Mouse (Mus musculus) neutrophil, adult 5-6 weeks (primary cell): ENCODE data around the gene Ciapin1. TPM values are rescaled to one million over a fixed set of nuclear protein-coding genes. Genes with fewer than 3 reads are reported as not detected.

Experiments
- ATAC-seq: fragments of 151-379, 151-347 bp; 2 replicates; pipeline ENCODE4 v1.8.0; 2017; ENCODE audit warnings: mild to moderate bottlenecking, moderate TSS enrichment; ENCODE audit not compliant: insufficient number of reproducible peaks, poor library complexity, low FRiP score, severe bottlenecking; ENCODE audit errors: extremely low read depth
- total RNA-seq: library from RNA; stranded (forward); fragments of 200-1000 nt; gene quantifications from 2 replicates; pipeline ENCODE4 v1.2.3, GENCODE M21; 2017

Gene Ciapin1
- total RNA-seq, 1 experiment from 2014 or later: 26.1 TPM

DNA sequence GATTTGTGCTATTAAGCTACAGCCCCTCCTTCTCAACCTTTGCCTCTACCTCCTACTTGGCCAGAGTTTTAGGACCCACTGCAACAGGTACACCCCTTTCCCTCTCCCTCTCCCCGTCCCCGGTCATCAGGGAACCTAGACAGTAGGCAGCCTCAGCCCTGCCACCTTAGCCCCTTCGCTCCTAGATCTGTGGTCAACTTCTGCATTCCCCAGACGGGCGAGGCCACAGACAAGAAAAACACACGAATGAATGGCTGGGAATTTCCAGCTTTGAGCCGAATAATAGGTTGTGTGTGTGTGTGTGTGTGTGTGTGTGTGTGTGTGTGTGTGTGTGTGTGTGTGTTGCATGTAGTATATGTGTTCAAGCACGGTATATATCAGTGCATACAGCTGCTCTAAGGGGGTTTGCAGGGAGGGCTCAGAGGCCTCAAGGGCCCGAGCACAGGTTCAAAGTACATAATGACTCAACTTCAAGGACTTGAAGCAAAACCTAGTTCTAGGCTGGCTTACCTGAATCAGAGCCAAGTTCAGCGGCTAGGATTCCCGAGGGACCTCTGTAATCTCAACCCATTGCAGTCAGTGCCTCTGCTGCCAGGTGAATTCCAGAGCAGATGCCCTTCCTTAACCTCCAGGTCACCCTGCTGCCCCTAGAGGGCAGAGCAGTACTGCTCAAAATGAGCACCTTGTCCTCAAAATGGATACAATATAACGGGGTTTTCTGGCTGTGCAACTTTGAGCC is 52.7 kb downstream of the Ciapin1 start:
- ATAC-seq: no peak

DNA sequence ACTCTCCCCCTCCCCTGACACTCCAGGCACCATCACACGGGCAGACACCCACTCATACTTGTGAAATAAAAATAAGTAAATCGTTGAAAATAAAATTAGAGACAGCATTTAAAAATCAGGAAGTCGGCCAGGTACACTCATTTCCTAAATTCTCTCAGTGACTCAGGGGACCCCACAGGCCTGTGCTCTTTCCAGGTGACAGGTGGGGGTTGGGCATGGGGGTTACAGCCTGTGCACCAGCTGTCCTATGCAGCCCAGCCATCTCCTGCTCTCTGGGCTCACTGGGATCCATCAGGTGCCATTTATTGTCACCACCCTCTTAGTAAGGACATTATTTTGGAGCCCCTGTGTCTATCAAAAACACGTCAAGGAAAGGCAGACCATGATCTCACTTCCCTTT is 54.3 kb downstream of the Ciapin1 start:
- ATAC-seq: no peak

DNA sequence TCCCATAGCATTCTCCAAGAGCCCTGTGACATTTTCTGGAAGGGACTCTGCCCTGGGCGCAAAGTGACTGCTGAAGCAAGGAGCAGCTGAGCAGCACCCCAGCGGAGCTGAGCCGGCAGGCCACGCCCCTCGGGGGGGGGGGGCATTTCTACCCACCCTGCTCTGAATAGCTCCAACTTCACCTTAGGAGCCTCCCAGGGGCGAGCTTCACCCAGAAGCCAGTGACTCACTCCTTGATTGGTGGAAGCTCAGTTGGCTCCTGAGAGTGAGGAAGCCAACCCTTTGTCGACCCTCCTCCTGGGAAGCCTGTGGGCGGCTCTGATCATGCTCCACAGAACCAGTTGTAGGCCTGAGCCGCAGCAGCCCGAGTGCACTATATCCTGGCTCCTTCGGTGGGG is 56.3 kb downstream of the Ciapin1 start:
- ATAC-seq: no peak

DNA sequence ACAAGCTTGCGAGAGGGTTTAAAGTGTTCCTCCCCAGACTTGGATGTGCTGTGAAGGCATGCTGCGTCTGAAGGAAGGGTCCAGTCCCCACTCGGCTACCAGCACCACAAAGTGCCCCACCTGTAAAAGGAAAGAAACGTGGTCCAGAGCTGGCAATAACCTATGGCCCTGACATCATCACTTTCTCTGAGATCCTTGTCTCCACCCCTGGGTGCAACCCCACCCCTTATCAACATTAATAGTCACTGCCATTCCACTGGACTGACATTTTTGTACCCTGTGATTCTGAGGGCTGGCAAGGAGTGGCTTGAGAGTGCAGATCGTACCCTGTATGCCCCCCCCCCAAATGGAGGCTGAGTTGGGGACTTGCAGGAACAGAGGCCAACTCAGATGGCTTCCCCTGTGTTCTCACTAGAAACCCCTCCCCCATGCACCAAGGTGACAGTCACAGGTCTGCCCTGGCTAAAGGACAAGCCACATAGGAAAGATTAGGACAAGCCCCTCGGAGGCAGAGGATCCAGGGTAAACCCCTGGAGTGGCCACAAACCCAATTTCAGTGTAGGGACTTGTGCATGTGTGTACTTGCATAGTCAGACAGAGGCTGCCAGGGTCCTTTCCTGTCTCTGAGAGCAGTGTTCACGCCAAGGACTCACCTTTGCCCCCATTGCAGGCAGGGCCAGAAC is 56.9 kb downstream of the Ciapin1 start:
- ATAC-seq: no peak

DNA sequence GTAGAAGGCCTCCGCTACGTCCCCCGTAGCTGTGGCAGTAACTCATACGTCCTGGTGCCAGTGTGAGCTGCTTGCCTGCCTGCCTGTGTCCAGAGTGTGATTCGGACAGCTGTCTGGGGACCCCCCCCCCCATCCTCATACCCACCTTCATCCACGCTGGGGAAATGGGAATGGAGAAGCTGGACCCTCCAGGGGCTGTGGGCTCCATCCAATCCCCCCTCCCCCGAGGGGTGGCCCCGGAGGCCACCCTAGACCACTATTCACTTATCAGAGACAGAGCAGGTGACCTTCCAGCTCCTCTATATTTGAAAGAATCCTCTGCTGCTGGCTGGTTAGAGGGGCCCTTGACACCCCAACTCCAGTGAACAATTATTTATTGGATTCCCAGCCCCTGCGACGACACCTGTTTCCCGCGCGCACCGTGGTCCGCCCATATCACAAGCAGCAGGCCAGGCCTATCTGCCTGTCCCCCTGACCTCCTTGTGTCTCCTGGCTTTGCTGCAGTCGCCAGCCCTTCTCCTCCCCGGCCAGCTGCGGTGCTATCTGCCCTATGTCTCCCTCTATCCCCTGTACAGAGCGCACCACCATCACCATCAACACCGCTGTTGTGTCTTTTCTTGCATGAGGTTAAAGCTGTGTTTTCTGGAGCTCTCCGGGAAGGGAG is 57.5 kb downstream of the Ciapin1 start:
- no peak for ATAC-seq

DNA sequence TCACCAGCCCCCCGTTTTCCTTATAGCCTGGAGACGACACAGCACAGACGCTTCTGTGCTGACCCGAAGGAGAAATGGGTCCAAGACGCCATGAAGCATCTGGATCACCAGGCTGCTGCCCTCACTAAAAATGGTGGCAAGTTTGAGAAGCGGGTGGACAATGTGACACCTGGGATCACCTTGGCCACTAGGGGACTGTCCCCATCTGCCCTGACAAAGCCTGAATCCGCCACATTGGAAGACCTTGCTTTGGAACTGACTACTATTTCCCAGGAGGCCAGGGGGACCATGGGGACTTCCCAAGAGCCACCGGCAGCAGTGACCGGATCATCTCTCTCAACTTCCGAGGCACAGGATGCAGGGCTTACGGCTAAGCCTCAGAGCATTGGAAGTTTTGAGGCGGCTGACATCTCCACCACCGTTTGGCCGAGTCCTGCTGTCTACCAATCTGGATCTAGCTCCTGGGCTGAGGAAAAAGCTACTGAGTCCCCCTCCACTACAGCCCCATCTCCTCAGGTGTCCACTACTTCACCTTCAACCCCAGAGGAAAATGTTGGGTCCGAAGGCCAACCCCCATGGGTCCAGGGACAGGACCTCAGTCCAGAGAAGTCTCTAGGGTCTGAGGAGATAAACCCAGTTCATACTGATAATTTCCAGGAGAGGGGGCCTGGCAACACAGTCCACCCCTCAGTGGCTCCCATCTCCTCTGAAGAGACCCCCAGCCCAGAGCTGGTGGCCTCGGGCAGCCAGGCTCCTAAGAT is 58.4 kb downstream of the Ciapin1 start:
- no peak for ATAC-seq

DNA sequence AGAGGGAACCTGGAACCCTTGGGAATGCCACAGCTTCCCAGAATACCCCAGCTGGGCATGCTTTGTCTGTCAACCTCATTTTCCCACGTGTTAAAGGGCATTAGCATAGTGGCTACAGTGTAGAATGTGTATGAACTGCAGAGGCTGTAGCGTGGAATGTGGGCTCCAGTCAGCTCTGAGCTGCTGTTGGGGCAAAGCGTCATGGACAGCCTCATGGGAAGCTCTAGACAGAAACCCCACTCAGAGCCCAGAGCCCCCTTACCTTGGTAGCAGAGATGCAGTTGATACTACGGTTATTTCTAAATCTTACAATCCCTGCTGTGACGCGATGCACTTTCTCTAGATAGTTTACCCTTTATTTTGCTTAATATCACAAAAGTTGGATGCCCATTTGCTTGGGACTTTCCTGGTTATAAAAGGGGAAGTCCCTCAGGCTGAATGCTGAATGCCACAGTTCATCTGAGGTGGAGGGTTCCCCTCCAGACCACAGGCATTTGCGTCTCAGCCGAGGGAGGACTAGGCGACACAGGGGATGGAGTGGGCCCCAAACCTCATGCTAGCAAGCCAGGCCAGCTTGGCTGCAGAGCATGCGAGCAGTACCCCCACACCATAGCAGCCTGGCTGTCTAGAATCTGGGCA is 59.1 kb downstream of the Ciapin1 start:
- ATAC-seq: peak; percentile 13; the same call in 1 of the 2 replicates

DNA sequence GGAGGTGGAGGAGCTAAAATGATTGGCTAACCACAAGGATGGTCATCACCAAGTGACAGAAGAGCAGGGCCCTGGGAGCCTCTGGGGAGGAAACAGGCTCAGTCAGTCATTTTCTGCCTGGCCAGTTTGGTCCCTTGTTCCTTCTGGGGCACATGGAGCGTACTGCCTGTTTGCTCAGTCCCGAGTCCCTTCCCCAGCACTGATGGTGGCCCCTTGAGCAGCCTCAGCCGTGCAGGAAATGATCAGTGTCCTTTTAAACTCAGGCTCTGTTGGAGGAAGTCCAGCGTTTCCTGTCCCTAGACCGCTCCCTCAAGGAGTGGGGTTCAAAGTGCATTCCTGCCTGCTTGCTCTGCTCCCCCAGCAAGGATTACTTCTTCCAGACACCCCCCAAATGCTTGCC is 59.7 kb downstream of the Ciapin1 start:
- no peak for ATAC-seq

DNA sequence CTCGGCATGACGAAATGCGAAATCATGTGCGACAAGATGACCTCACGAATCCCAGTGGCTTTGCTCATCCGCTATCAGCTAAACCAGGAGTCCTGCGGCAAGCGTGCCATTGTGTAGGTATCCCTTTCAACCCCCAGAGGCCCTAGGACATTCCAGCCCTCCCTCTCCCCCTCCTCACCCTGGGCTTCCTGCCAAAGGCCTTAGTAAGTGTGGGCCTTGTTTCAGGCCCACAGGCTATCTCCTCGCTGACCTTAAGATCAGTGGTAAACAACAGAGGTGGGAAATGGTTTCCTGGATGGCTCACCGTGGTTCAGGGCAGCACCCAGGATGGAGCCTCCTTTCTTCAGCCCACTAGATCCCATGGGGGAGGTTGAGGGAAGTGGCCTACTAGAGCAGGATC is 60.1 kb downstream of the Ciapin1 start:
- no peak for ATAC-seq

DNA sequence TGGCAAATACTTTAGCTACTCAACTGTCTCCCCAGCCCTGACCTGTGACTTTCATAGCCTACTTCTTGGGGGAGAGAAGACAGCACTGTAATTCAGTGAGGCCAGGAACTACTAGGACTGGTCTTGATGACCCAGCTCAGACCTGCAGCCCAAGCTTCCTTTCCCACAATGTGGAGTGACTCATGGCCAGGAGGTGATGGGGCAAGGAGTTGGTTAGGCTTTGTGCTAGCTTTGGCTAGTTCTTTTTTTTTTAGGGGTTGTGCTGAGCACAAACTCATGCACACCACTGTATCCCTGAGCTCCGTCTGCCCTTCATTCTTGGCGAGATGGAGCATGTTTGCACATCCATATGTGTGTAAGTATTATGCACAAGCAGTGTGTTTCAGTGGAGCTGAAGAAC is 61.8 kb downstream of the Ciapin1 start:
- no peak for ATAC-seq

DNA sequence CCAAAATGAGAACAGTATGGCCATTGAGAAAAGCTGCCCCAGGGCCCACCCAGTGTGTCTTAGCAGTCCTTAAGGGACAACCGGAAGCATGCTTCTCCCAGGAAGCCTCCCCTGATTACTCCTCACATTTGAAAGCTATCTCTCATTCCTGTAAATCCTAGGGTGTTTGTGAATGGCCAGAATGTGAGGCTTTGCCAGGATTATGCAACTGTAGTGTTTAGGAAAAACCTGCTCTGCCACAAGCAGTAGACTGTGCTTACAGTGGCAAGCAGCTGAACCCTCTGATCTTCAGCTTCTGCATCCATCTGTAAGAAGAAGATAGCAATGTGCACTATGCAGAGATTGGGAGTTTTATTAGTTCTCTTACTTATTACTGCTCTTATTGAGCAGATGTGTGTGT is 63.6 kb downstream of the Ciapin1 start:
- ATAC-seq: no peak

DNA sequence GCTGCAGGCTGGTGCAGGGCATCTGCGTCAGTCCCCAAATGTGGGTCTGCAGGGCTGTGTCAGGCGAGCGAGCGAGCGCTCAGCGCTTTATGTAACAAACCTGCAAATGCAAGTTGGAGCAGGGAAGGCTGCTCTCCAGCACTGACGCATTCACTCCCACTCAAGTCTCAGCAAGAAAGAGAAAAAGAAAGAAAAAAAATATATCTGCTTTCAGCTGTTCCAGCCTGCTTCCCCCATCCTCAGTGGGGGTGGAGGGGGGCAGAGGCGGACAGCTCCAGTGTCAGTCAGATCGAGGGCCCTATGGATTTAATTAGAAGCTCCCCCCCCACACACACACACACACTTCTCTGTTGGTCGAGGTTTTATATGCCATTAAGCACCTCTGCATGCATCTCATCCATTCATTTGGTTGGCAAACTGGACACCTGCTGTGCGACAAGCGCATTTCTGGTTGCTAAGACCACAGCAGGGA is 64.4 kb downstream of the Ciapin1 start:
- ATAC-seq: no peak

DNA sequence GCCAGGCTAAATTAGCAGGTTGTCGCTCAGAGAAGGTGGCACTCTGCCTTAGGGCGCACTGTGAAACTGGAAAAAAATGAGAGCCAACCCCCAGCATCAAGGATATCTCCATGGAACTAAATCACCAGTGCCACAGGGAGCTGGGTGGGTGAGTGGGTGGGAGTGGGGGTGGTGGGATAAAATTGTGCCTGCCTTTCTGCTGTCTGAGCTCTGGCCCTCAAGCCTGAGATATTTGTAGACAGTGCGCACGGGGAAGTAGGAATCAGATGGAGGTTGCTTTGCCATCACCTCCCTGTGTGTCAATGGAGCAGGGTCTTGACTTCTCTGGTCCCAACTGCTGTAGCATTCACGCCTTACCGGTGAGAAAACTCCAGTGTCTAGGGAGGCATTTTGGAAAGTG is 65.1 kb downstream of the Ciapin1 start:
- ATAC-seq: no peak

DNA sequence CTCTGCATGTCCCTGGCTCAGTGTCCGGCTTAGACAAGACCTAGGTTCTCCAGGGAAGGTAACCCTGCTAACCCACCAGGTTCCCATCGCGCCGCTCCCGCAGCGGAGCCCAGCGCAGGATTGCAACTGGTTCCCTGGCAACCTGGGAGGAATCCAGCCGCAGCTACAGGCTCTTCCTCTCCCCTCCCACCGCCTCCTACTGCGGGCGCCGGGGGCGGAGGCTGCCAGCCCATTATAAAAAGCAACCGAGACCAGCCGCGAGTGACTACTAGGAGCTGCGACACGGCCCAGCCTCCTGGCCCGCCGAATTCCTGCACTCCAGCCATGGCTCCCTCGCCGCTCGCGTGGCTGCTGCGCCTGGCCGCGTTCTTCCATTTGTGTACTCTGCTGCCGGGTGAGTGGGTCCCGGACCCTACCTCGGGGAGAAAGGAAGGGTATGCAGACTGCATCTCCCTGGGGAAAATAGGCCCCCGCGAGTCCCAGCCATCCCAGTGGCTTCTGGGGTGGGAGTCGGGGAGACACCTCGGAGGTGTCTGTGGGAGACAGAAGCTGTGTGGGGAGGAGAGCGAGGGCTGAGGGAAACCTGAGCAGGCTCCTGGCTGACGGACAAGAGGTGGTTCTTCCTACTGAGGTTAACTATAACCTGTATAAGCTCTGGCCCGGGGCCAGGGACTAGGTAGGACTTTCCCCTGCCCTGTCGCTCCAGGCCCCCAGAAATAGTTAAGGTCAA is 66.1 kb downstream of the Ciapin1 start, which contains the start of gene Cx3cl1:
TSS of gene Cx3cl1 (plus strand) at position 69 of the 730 bp plus-strand sequence.
- no peak for ATAC-seq

DNA sequence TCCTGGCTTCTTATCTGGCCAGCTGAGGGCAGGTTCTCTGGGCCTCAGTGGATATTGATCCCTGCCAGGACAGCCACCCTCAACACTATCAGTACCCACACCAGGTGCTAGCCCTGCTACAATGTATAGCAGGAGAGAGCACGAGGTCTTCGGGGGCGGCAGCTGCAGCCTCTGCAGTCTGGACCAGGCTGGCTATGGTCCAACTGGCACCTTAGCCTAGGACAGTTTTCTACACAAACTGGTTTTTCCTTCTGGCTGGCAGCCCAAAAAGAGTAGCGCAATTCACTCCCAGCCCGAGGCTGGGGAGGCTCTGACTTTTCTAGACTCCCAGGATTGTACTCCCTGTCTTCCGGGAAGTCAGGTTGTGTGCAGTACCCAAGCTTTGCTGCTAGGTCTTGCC is 67.2 kb downstream of the Ciapin1 start:
- ATAC-seq: no peak
